ENCODE assay signal across 10 mouse cellular contexts in genomic region chr15:99399503-99400245, GRCm38 (mm10). TPM values are rescaled to one million over a fixed set of nuclear protein-coding genes. Genes with fewer than 3 reads are reported as not detected.
A peak's percentile ranks its signal among the peaks of the same experiment; 100 is the strongest.
DNase-seq lines count a peak whose midpoint lies in the region; ATAC-seq and TF ChIP-seq lines count a peak whose summit lies in the region.
"Had no signal": no experiment of that assay in that cellular context is flagged by ENCODE, and none has a peak within 500 bp of the region (broad histone marks: within the 10 kb centered on the region; RNA-seq: fewer than 3 reads in every experiment).

No protein-coding gene starts in this region.

- no peaks in the 10 kb centered on the region for H3K9me3 ChIP-seq in midbrain, embryonic 12.5 days
- H3K9me3 ChIP-seq in midbrain, embryonic 16.5 days (replicated peaks; ENCODE audit: control insufficient read depth, low read length, poor library complexity, severe bottlenecking), result no peaks in the 10 kb centered on the region
- H3K9me3 ChIP-seq in stomach, postnatal 0 days (ENCODE audit: control insufficient read depth, low read length), result no peaks in the 10 kb centered on the region
- H3K9me3 ChIP-seq: liver, embryonic 13.5 days had no signal

- TF ChIP-seq EP300 in heart, adult 2 months (IDR thresholded peaks at IDR 0.05; ENCODE audit: insufficient read depth, low read depth, low read length), result no peak
- TF ChIP-seq EP300 in stomach, postnatal 0 days (optimal IDR thresholded peaks at IDR 0.05), result no peak

- H3K9ac ChIP-seq in heart, adult 2 months (ENCODE audit: low read depth, low read length), result peak overlapping the region; percentile 4; the same call in 1 of the 2 replicates
- no peak overlapping the region for H3K9ac ChIP-seq in midbrain, embryonic 12.5 days (replicated peaks)
- H3K9ac ChIP-seq in midbrain, embryonic 16.5 days (ENCODE audit: low read depth, low read length), result no peak overlapping the region
- no peak overlapping the region for H3K9ac ChIP-seq in stomach, postnatal 0 days (ENCODE audit: low read length)
- H3K9ac ChIP-seq: liver, embryonic 13.5 days had no signal

- H3K36me3 ChIP-seq in heart, adult 2 months (ENCODE audit: control insufficient read depth, insufficient read depth, low read length), result peaks cover 28% of the 10 kb centered on the region
- peaks cover 27% of the 10 kb centered on the region for H3K36me3 ChIP-seq in midbrain, embryonic 12.5 days
- H3K36me3 ChIP-seq in midbrain, embryonic 16.5 days (ENCODE audit: control insufficient read depth, insufficient read depth, low read length), result peaks cover 7% of the 10 kb centered on the region
- H3K36me3 ChIP-seq in stomach, postnatal 0 days (ENCODE audit: control insufficient read depth, insufficient read depth, low read length), result peaks cover 8% of the 10 kb centered on the region; the same call in 1 of the 2 replicates

- intact Hi-C loops in heart, adult 2 months (cut with DNase I), result no loop called here

- no peak for DNase-seq in heart, adult 2 months
- no peak for DNase-seq in heart, adult 9 months (ENCODE audit: low spot score in 2 of 2)
- DNase-seq in stomach, postnatal 0 days (ENCODE audit: low spot score), result no peak
- no peak for DNase-seq in left cerebral cortex, adult 9 months (ENCODE audit: low spot score in 2 of 2)
- DNase-seq: kidney, postnatal 10 days; liver, embryonic 13.5 days; thymus, adult 2 months had no signal

- H3K4me1 ChIP-seq in heart, adult 2 months (ENCODE audit: control insufficient read depth, insufficient read depth, low read length), result peaks cover 40% of the 10 kb centered on the region
- H3K4me1 ChIP-seq in midbrain, embryonic 12.5 days, result peaks cover 33% of the 10 kb centered on the region
- H3K4me1 ChIP-seq in midbrain, embryonic 16.5 days (ENCODE audit: control insufficient read depth, insufficient read depth, low read length), result peaks cover 28% of the 10 kb centered on the region
- H3K4me1 ChIP-seq in stomach, postnatal 0 days (replicated peaks; ENCODE audit: control insufficient read depth, insufficient read depth), result 0 out of 2 replicates have a peak, but pooled peaks cover 2% of the 10 kb centered on the region

- ATAC-seq in midbrain, embryonic 12.5 days (ENCODE audit: low FRiP score, low read depth), result no peak
- ATAC-seq in midbrain, embryonic 16.5 days, result no peak
- ATAC-seq in granulocyte monocyte progenitor cell, adult 5-6 weeks (replicated peaks; ENCODE audit: poor library complexity, severe bottlenecking), result peak; percentile 53
- ATAC-seq in stomach, postnatal 0 days (ENCODE audit: low FRiP score, low TSS enrichment), result no peak

- no peaks in the 10 kb centered on the region for H3K27me3 ChIP-seq in heart, adult 2 months (ENCODE audit: control insufficient read depth, insufficient read depth, low read length)
- no peaks in the 10 kb centered on the region for H3K27me3 ChIP-seq in midbrain, embryonic 12.5 days
- no peaks in the 10 kb centered on the region for H3K27me3 ChIP-seq in midbrain, embryonic 16.5 days (ENCODE audit: control insufficient read depth, insufficient read depth, low read depth, low read length)
- no peaks in the 10 kb centered on the region for H3K27me3 ChIP-seq in stomach, postnatal 0 days (ENCODE audit: control insufficient read depth, insufficient read depth, low read length)
- H3K27me3 ChIP-seq: liver, embryonic 13.5 days had no signal

- no peak for TF ChIP-seq POLR2A in heart, adult 2 months (IDR thresholded peaks at IDR 0.05; ENCODE audit: insufficient read depth, low read depth, low read length)

- WGBS in heart, adult 2 months, result 29% methylated on average over 15 of the region's 15 CpGs
- WGBS in midbrain, embryonic 12.5 days, result 80% methylated on average over 15 of the region's 15 CpGs
- 74% methylated on average over 15 of the region's 15 CpGs for WGBS in midbrain, embryonic 16.5 days
- whole genome bisulfite sequencing in stomach, postnatal 0 days, result 72% methylated on average over 15 of the region's 15 CpGs

- no peak overlapping the region for H3K4me2 ChIP-seq in midbrain, embryonic 12.5 days (replicated peaks)
- no peak overlapping the region for H3K4me2 ChIP-seq in midbrain, embryonic 16.5 days (ENCODE audit: low read length)
- H3K4me2 ChIP-seq in stomach, postnatal 0 days (replicated peaks; ENCODE audit: low read depth), result no peak overlapping the region
- H3K4me2 ChIP-seq: liver, embryonic 13.5 days had no signal

- no peak for TF ChIP-seq CTCF in heart, adult 2 months (IDR thresholded peaks at IDR 0.05)
- no peak for TF ChIP-seq CTCF in stomach, postnatal 0 days (IDR thresholded peaks at IDR 0.05; ENCODE audit: low read depth)

- H3K79me2 ChIP-seq in heart, adult 2 months (replicated peaks; ENCODE audit: control insufficient read depth, insufficient read depth, low read length), result peaks cover 13% of the 10 kb centered on the region

- no peak overlapping the region; the same call in 1 of the 2 replicates for H3K27ac ChIP-seq in heart, adult 2 months
- H3K27ac ChIP-seq in midbrain, embryonic 12.5 days (replicated peaks), result 0 out of 2 replicates have a peak overlapping the region, but pooled peaks have one; percentile 20
- H3K27ac ChIP-seq in midbrain, embryonic 16.5 days (ENCODE audit: low read length), result no peak overlapping the region
- H3K27ac ChIP-seq in stomach, postnatal 0 days (replicated peaks), result peak overlapping the region; percentile 45; the same call in 1 of the 2 replicates
- H3K27ac ChIP-seq: liver, embryonic 13.5 days had no signal

- no peak overlapping the region for H3K4me3 ChIP-seq in heart, adult 2 months
- no peak overlapping the region for H3K4me3 ChIP-seq in midbrain, embryonic 12.5 days
- no peak overlapping the region for H3K4me3 ChIP-seq in midbrain, embryonic 16.5 days (ENCODE audit: low read depth, low read length)
- no peak overlapping the region for H3K4me3 ChIP-seq in stomach, postnatal 0 days (ENCODE audit: low read depth, low read length)
- H3K4me3 ChIP-seq: liver, embryonic 13.5 days had no signal

RNA-seq across cellular contexts. Expression of gene Tmbim6, which starts 7.0 kb away (rescaled TPM):
- total RNA-seq in heart, adult 2 months (2021), result 100 to 1,000 TPM; 207 to 253 TPM
- polyA plus RNA-seq in heart, adult 2 months (2012; rRNA removed), result 334 and 409 TPM in 2 replicates
- polyA plus RNA-seq in midbrain, embryonic 12.5 days (2016; fragmentation: Nextera tagmentation; extraction: Ambion mirVana), result 251 and 255 TPM in 2 replicates
- polyA plus RNA-seq in midbrain, embryonic 16.5 days (2015; fragmentation: Nextera tagmentation; extraction: Ambion mirVana), result 279 and 310 TPM in 2 replicates
- total RNA-seq in granulocyte monocyte progenitor cell, adult 5-6 weeks (2014; fragmentation: Nextera tagmentation), result 383 and 409 TPM in 2 replicates
- total RNA-seq in granulocyte monocyte progenitor cell, adult 5-6 weeks (2017), result 163 and 164 TPM in 2 replicates
- 469 and 479 TPM in 2 replicates for polyA plus RNA-seq in stomach, postnatal 0 days (2015; fragmentation: Nextera tagmentation; extraction: Ambion mirVana)

RNA-seq across cellular contexts. Expression of gene Fmnl3, which starts 29.4 kb away (rescaled TPM):
- 10 to 100 TPM; 14.6 to 18.1 TPM for total RNA-seq in heart, adult 2 months (2021)
- 18.6 and 29.3 TPM in 2 replicates for polyA plus RNA-seq in heart, adult 2 months (2012; rRNA removed)
- 15.1 and 16.4 TPM in 2 replicates for polyA plus RNA-seq in midbrain, embryonic 12.5 days (2016; fragmentation: Nextera tagmentation; extraction: Ambion mirVana)
- polyA plus RNA-seq in midbrain, embryonic 16.5 days (2015; fragmentation: Nextera tagmentation; extraction: Ambion mirVana), result 7.9 and 8.0 TPM in 2 replicates
- total RNA-seq in granulocyte monocyte progenitor cell, adult 5-6 weeks (2014; fragmentation: Nextera tagmentation), result 18.0 and 22.5 TPM in 2 replicates
- total RNA-seq in granulocyte monocyte progenitor cell, adult 5-6 weeks (2017), result 20.7 and 23.8 TPM in 2 replicates
- polyA plus RNA-seq in stomach, postnatal 0 days (2015; fragmentation: Nextera tagmentation; extraction: Ambion mirVana), result 8.0 and 8.6 TPM in 2 replicates

RNA-seq across cellular contexts. Expression of gene Nckap5l, which starts 57.9 kb away (rescaled TPM):
- 1 to 10 TPM; 4.2 to 5.2 TPM for total RNA-seq in heart, adult 2 months (2021)
- 3.5 and 4.5 TPM in 2 replicates for polyA plus RNA-seq in heart, adult 2 months (2012; rRNA removed)
- polyA plus RNA-seq in midbrain, embryonic 12.5 days (2016; fragmentation: Nextera tagmentation; extraction: Ambion mirVana), result 12.9 and 15.8 TPM in 2 replicates
- 16.2 and 17.1 TPM in 2 replicates for polyA plus RNA-seq in midbrain, embryonic 16.5 days (2015; fragmentation: Nextera tagmentation; extraction: Ambion mirVana)
- 5.0 and 13.4 TPM in 2 replicates for total RNA-seq in granulocyte monocyte progenitor cell, adult 5-6 weeks (2014; fragmentation: Nextera tagmentation)
- 0.26 and 7.5 TPM in 2 replicates for total RNA-seq in granulocyte monocyte progenitor cell, adult 5-6 weeks (2017)
- 2.1 and 2.4 TPM in 2 replicates for polyA plus RNA-seq in stomach, postnatal 0 days (2015; fragmentation: Nextera tagmentation; extraction: Ambion mirVana)

Comparison
In these comparisons a context has a peak if more than half of its experiments do, and no peak if none do; other contexts are left out.
1. H3K27ac ChIP-seq: peak in midbrain, embryonic 12.5 days (single experiment) and stomach, postnatal 0 days (single experiment); none in heart, adult 2 months (single experiment) and midbrain, embryonic 16.5 days (single experiment).